Mouse (Mus musculus): ENCODE measurements around the gene Dnah10. TPM values are rescaled to one million over a fixed set of nuclear protein-coding genes. Genes with fewer than 3 reads are reported as not detected.

Dnah10 gene
- polyA plus RNA-seq, 1 experiment, result 0.48 TPM

GRCm38 (mm10) chr5:124848994-124849393 is 124.1 kb downstream of the Dnah10 start:
- no peak for TF ChIP-seq CTCF (IDR thresholded peaks at IDR 0.05; ENCODE audit: borderline replicate concordance, extremely low read depth, insufficient read depth, insufficient read length)
- no peak for TF ChIP-seq POLR2A (IDR thresholded peaks at IDR 0.05; ENCODE audit: borderline replicate concordance, extremely low read depth, insufficient read depth, insufficient read length, poor library complexity, severe bottlenecking)

DNA sequence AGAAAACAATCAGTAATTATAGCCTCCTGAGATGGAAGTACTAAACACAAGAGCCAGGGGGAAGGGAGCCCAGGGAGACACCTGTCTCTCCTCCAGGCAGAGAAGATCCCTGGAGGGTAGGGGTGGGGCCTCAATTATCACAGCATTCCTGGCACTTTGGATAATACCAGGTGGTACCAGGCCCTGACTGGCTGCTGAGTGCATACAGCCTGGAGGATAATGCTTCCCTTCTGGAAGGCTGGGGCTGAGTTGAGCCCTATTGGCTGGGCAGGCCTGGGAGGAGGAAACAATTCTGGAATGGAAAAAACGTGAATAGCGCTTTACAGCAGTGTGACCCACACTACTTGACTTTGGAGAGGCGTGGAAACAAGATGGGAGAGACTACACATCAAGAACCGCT is 126.7 kb downstream of the Dnah10 start:
- TF ChIP-seq CTCF (IDR thresholded peaks at IDR 0.05; ENCODE audit: borderline replicate concordance, extremely low read depth, insufficient read depth, insufficient read length) (no peak), POLR2A (IDR thresholded peaks at IDR 0.05; ENCODE audit: borderline replicate concordance, extremely low read depth, insufficient read depth, insufficient read length, poor library complexity, severe bottlenecking) (no peak)
- DNase-seq (ENCODE audit: low read depth), result peak; percentile 7

More at GRCm38 (mm10) chr5:124848994-124849393, 124.1 kb downstream of the Dnah10 start:
- no peak for DNase-seq (ENCODE audit: low read depth)

DNA sequence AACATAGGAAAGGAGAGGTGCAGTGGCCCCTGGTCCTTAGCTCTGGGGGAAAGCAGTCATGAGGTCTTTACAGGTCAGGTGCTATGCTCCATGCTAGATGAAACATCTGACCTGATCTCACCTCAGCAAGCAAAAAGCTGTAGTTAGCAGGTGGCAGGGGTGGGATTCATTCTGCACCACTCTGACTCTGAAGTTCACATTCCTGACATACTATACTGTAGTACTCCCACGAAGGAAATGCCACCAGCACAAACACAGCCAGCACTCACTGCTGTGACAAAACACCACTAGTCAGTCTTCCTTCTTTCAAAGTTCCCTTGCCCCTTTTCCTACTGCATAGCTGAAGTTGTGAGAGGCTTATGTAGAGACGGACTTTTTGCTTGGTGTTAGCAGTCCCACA is 127.4 kb downstream of the Dnah10 start:
- TF ChIP-seq CTCF (IDR thresholded peaks at IDR 0.05; ENCODE audit: borderline replicate concordance, extremely low read depth, insufficient read depth, insufficient read length), result no peak
- no peak for TF ChIP-seq POLR2A (IDR thresholded peaks at IDR 0.05; ENCODE audit: borderline replicate concordance, extremely low read depth, insufficient read depth, insufficient read length, poor library complexity, severe bottlenecking)
- no peak for DNase-seq (ENCODE audit: low read depth)

DNA sequence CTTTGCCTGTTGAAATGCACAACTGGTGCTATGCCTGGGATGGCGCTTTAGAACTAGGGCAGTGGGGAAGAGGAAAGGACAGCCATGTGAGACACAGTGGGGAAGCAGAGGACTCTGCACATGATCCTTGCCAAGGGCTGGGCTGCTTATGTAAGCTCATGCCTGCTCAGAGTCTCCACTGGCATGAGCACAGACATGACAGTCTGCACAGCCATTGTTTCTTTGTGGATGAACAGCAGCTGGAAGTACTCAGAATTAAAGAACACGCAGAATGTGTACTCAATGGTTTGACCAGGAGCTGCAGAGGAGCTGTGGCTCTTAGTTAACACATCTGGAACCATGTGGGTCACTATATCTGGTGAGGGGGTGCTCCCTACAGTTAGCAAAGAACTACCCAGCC is 128.2 kb downstream of the Dnah10 start:
- TF ChIP-seq POLR2A (IDR thresholded peaks at IDR 0.05; ENCODE audit: borderline replicate concordance, extremely low read depth, insufficient read depth, insufficient read length, poor library complexity, severe bottlenecking), result no peak
- TF ChIP-seq CTCF (IDR thresholded peaks at IDR 0.05; ENCODE audit: borderline replicate concordance, extremely low read depth, insufficient read depth, insufficient read length), result no peak
- DNase-seq (ENCODE audit: low read depth), result no peak

DNA sequence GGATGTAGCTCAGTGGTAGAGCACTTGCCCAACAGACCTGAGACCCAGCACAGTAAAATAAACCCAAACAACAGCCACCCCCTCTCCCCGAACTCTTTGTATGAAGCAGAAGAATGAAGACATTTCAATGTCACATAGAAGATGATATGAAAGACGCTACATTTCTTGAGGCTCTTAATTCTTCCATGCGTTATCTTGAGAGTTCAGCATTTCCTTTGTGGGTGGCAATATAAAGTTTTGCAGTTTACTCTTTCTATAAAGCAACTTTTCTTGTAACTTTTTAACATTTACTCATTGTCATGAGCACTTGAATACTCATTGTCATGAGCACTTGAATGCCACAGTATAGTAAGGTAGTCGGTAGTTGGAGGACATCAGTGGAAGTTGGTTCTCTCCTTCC is 129.3 kb downstream of the Dnah10 start:
- no peak for TF ChIP-seq POLR2A (IDR thresholded peaks at IDR 0.05; ENCODE audit: borderline replicate concordance, extremely low read depth, insufficient read depth, insufficient read length, poor library complexity, severe bottlenecking)
- no peak for TF ChIP-seq CTCF (IDR thresholded peaks at IDR 0.05; ENCODE audit: borderline replicate concordance, extremely low read depth, insufficient read depth, insufficient read length)
- no peak for DNase-seq (ENCODE audit: low read depth)

- DNase-seq (ENCODE audit: low read depth), result peak; percentile 46
- TF ChIP-seq POLR2A (IDR thresholded peaks at IDR 0.05; ENCODE audit: borderline replicate concordance, extremely low read depth, insufficient read depth, insufficient read length, poor library complexity, severe bottlenecking) (no peak), CTCF (IDR thresholded peaks at IDR 0.05; ENCODE audit: borderline replicate concordance, extremely low read depth, insufficient read depth, insufficient read length) (peak; percentile 68)
Observed at GRCm38 (mm10) chr5:124860013-124860412, 135.1 kb downstream of the Dnah10 start.

- DNase-seq (ENCODE audit: low read depth), result peak; percentile 33
- no peak for TF ChIP-seq CTCF (IDR thresholded peaks at IDR 0.05; ENCODE audit: borderline replicate concordance, extremely low read depth, insufficient read depth, insufficient read length)
- no peak for TF ChIP-seq POLR2A (IDR thresholded peaks at IDR 0.05; ENCODE audit: borderline replicate concordance, extremely low read depth, insufficient read depth, insufficient read length, poor library complexity, severe bottlenecking)
Observed at GRCm38 (mm10) chr5:124861463-124861862, 136.6 kb downstream of the Dnah10 start.

DNA sequence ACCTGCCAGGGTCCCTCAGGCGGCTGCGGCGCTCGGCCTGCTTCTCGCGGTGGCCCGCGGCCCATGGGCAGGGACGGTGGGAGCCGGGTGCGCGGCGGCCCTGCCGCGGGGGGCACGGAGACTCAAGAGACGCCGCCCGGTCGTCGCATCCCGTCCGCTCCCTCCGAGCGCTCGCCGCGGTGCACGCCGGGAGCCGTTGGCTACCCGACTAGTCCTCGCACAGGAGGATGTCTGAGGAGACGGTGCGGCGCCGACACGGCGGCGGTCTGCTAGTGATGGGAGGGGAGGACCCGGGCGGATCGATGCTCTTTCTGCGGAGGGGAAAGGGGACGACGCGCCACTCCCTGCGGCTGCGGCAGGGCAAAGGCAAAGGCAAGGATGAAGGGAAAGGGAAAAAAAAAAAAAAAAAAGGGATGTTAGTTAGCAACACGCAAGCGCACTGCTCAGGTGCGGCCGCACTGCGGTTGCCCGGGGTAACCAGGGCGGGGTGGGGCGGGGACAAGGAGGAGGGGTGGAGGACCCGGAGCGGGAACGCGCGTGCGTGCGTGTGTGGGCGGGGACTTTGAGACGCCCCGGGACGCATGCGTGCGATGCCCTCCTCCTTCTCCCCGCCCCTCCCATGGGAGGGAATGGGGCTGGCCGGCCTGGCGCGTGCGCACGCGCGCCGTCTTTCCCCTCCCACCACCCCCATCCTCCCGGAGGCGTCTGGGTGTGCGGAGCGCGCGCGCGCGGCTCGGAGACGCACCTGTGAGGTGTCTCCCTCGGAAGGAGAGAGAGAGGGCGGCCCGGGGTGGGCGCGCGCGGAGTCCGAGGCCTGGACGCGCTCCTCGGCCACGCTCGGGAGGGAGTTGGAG is 137.4 kb downstream of the Dnah10 start, which contains the start of the genes Ccdc92 and Zfp664:
Ccdc92 (minus strand) TSS at position 412 of the 854 bp plus-strand sequence.
Zfp664 (plus strand) TSS at position 679 of the 854 bp plus-strand sequence.
- DNase-seq (ENCODE audit: low read depth), result peak; percentile 100

GRCm38 (mm10) chr5:124862871-124863741 is 138.2 kb downstream of the Dnah10 start:
- TF ChIP-seq POLR2A (IDR thresholded peaks at IDR 0.05; ENCODE audit: borderline replicate concordance, extremely low read depth, insufficient read depth, insufficient read length, poor library complexity, severe bottlenecking) (no peak), CTCF (IDR thresholded peaks at IDR 0.05; ENCODE audit: borderline replicate concordance, extremely low read depth, insufficient read depth, insufficient read length) (0 out of 2 replicates have a peak, but pooled peaks have one; percentile 4)

More for the DNA sequence above, 137.4 kb downstream of the Dnah10 start, which contains the start of the genes Ccdc92 and Zfp664:
- TF ChIP-seq POLR2A (IDR thresholded peaks at IDR 0.05; ENCODE audit: borderline replicate concordance, extremely low read depth, insufficient read depth, insufficient read length, poor library complexity, severe bottlenecking), result peak; percentile 95
- TF ChIP-seq CTCF (IDR thresholded peaks at IDR 0.05; ENCODE audit: borderline replicate concordance, extremely low read depth, insufficient read depth, insufficient read length), result no peak

GRCm38 (mm10) chr5:124868981-124869380 is 144.1 kb downstream of the Dnah10 start:
- peak; percentile 81 for DNase-seq (ENCODE audit: low read depth)
- no peak for TF ChIP-seq POLR2A (IDR thresholded peaks at IDR 0.05; ENCODE audit: borderline replicate concordance, extremely low read depth, insufficient read depth, insufficient read length, poor library complexity, severe bottlenecking)
- TF ChIP-seq CTCF (IDR thresholded peaks at IDR 0.05; ENCODE audit: borderline replicate concordance, extremely low read depth, insufficient read depth, insufficient read length), result peak; percentile 70; the same call in 1 of the 2 replicates

More at GRCm38 (mm10) chr5:124862871-124863741, 138.2 kb downstream of the Dnah10 start:
- peak; percentile 51 for DNase-seq (ENCODE audit: low read depth)

GRCm38 (mm10) chr5:124872033-124872432 is 147.1 kb downstream of the Dnah10 start:
- DNase-seq (ENCODE audit: low read depth), result no peak
- TF ChIP-seq POLR2A (IDR thresholded peaks at IDR 0.05; ENCODE audit: borderline replicate concordance, extremely low read depth, insufficient read depth, insufficient read length, poor library complexity, severe bottlenecking) (no peak), CTCF (IDR thresholded peaks at IDR 0.05; ENCODE audit: borderline replicate concordance, extremely low read depth, insufficient read depth, insufficient read length) (no peak)
